Mouse (Mus musculus) cortical plate, adult 2 months (tissue): Measurements from ENCODE around the gene U2af1.

ENCODE experiments used
- CTCF ChIP-seq: fragments of 200-500 bp; IDR thresholded peaks from 2 replicates; pipeline ENCODE4 v1.5.1; 2011; ENCODE audit warnings: mild to moderate bottlenecking, control low read depth, low read length; ENCODE audit not compliant: insufficient read depth; ENCODE audit errors: extremely low read depth
- POLR2A ChIP-seq: fragments of 200-500 bp; IDR thresholded peaks from 2 replicates; pipeline ENCODE4 v1.6.1; 2011; ENCODE audit warnings: mild to moderate bottlenecking, low read length, control low read depth; ENCODE audit not compliant: insufficient read depth; ENCODE audit errors: extremely low read depth

GRCm38 (mm10) chr17:31677507-31677906 is 18.8 kb upstream of the U2af1 start, which contains the start of gene Cryaa:
- no peak for TF ChIP-seq CTCF
- TF ChIP-seq POLR2A = no peak
